Mouse (Mus musculus) liver, postnatal 0 days (tissue): ENCODE measurements around the gene Rack1. TPM values are rescaled to one million over a fixed set of nuclear protein-coding genes. Genes with fewer than 3 reads are reported as not detected.
A peak's percentile ranks its signal among the peaks of the same experiment; 100 is the strongest.

Experiments
- ATAC-seq: fragments of 200-750 bp; cut with Nextera tagmentation; 2 replicates; pipeline ENCODE4 v1.8.0; 2017; ENCODE audit warnings: mild to moderate bottlenecking, moderate library complexity
- DNase-seq: peaks from one replicate; pipeline ENCODE4 v3.0.0-alpha.2; 2016
- H3K27ac ChIP-seq: fragments of 300-500 bp; sonication (generic); 2 replicates; pipeline ENCODE4 v1.5.1; 2014; ENCODE audit warnings: antibody characterized with exemption, moderate library complexity, mild to moderate bottlenecking, low read depth
- H3K27me3 ChIP-seq: fragments of 300-500 bp; sonication (generic); 2 replicates; pipeline ENCODE4 v1.6.1; 2014; ENCODE audit warnings: low read length, control low read depth, mixed read lengths; ENCODE audit not compliant: insufficient read depth
- H3K36me3 ChIP-seq: fragments of 300-500 bp; sonication (generic); replicated peaks from 2 replicates; pipeline ENCODE4 v1.6.1; 2014; ENCODE audit warnings: mild to moderate bottlenecking, control low read depth, low read length, moderate library complexity, mixed read lengths; ENCODE audit not compliant: insufficient read depth
- H3K4me1 ChIP-seq: fragments of 300-500 bp; sonication (generic); 2 replicates; pipeline ENCODE4 v1.6.1; 2014; ENCODE audit warnings: antibody characterized with exemption, mild to moderate bottlenecking, control low read depth; ENCODE audit not compliant: insufficient read depth
- H3K4me2 ChIP-seq: fragments of 300-500 bp; sonication (generic); 2 replicates; pipeline ENCODE4 v1.6.1; 2014; ENCODE audit warnings: low read depth, mild to moderate bottlenecking, low read length, moderate library complexity, mixed read lengths
- H3K4me3 ChIP-seq: fragments of 300-500 bp; sonication (generic); 2 replicates; pipeline ENCODE4 v1.5.1; 2014; ENCODE audit warnings: low read depth, low read length
- H3K9ac ChIP-seq: fragments of 300-500 bp; sonication (generic); replicated peaks from 2 replicates; pipeline ENCODE4 v1.6.1; 2014; ENCODE audit warnings: mild to moderate bottlenecking, moderate library complexity
- H3K9me3 ChIP-seq: fragments of 300-500 bp; sonication (generic); 2 replicates; pipeline ENCODE4 v1.6.1; 2016; ENCODE audit warnings: mild to moderate bottlenecking, control low read depth, low read length, mixed read lengths
- CTCF ChIP-seq: sonication (generic); IDR thresholded peaks from 2 replicates; pipeline ENCODE4 v1.5.1; 2016; ENCODE audit warnings: antibody characterized with exemption, low read depth
- EP300 ChIP-seq: IDR thresholded peaks from 2 replicates; pipeline ENCODE4 v1.6.1; 2016; ENCODE audit warnings: antibody characterized with exemption, low read depth, mild to moderate bottlenecking
- WGBS: fragments of 180-500 bp; shearing (Covaris S2); extraction: QIAGEN DNeasy Blood & Tissue Kit; methylation state at CpG from one replicate; pipeline ENCODE4 v1.1.7; 2014; ENCODE audit not compliant: insufficient replicate concordance; 5-methylcytosine and 5-hydroxymethylcytosine counted together
- polyA plus RNA-seq: library from polyadenylated mRNA; unstranded; fragments of >200 nt; fragmentation: Nextera tagmentation; extraction: Ambion mirVana; gene quantifications from 2 replicates; pipeline ENCODE4 v1.2.1, GENCODE M21; 2015

The Rack1 gene
- polyA plus RNA-seq, 1 experiment from 2014 or later, result 398 TPM

- Histone ChIP-seq H3K36me3 (peaks cover 28% of the 10 kb centered on the region), H3K4me1 (peaks cover 36% of the 10 kb centered on the region), H3K4me2 (peak overlapping the region; percentile 85), H3K27ac (peak overlapping the region; percentile 97), H3K9ac (peak overlapping the region; percentile 68), H3K9me3 (no peaks in the 10 kb centered on the region), H3K4me3 (peak overlapping the region; percentile 74), H3K27me3 (no peaks in the 10 kb centered on the region)
- DNase-seq (no peak), ATAC-seq (peak; percentile 9)
- 3% methylated on average over 18 of the region's 18 CpGs for WGBS
- TF ChIP-seq EP300, result no peak
- no peak for TF ChIP-seq CTCF
Observed at GRCm38 (mm10) chr11:48798984-48799920, 880 bp upstream of the Rack1 start.

GRCm38 (mm10) chr11:48801831-48802772, 2.0 kb downstream of the Rack1 start:
- TF ChIP-seq CTCF (no peak), EP300 (no peak)
- peak overlapping the region; percentile 85 for H3K4me2 ChIP-seq
- no peak overlapping the region for H3K27ac ChIP-seq
- H3K9me3 ChIP-seq, result no peaks in the 10 kb centered on the region
- 59% methylated on average over 17 of the region's 17 CpGs for WGBS
- H3K4me1 ChIP-seq, result peaks cover 33% of the 10 kb centered on the region
- peaks cover 57% of the 10 kb centered on the region for H3K36me3 ChIP-seq
- ATAC-seq, result no peak
- no peaks in the 10 kb centered on the region for H3K27me3 ChIP-seq
- peak overlapping the region; percentile 68 for H3K9ac ChIP-seq
- peak overlapping the region; percentile 74 for H3K4me3 ChIP-seq
- DNase-seq, result no peak

- H3K27ac ChIP-seq, result no peak overlapping the region
- H3K4me2 ChIP-seq, result no peak overlapping the region
- no peaks in the 10 kb centered on the region for H3K9me3 ChIP-seq
- TF ChIP-seq CTCF, result no peak
- no peak for TF ChIP-seq EP300
- H3K36me3 ChIP-seq, result peaks cover 75% of the 10 kb centered on the region
- DNase-seq (no peak), ATAC-seq (no peak)
- H3K9ac ChIP-seq, result no peak overlapping the region
- peaks cover 17% of the 10 kb centered on the region for H3K4me1 ChIP-seq
- no peak overlapping the region for H3K4me3 ChIP-seq
- 92% methylated on average over 2 of the region's 2 CpGs for WGBS
- H3K27me3 ChIP-seq, result no peaks in the 10 kb centered on the region
Observed at GRCm38 (mm10) chr11:48803988-48804387, 3.9 kb downstream of the Rack1 start.

- H3K4me3 ChIP-seq, result no peak overlapping the region
- H3K9ac ChIP-seq, result no peak overlapping the region
- H3K27ac ChIP-seq, result no peak overlapping the region
- no peak for ATAC-seq
- DNase-seq, result no peak
- H3K4me1 ChIP-seq, result peaks cover 16% of the 10 kb centered on the region
- TF ChIP-seq EP300, result no peak
- TF ChIP-seq CTCF, result no peak
- no peaks in the 10 kb centered on the region for H3K9me3 ChIP-seq
- no peaks in the 10 kb centered on the region for H3K27me3 ChIP-seq
- 77% methylated on average over 2 of the region's 2 CpGs for WGBS
- peaks cover 83% of the 10 kb centered on the region for H3K36me3 ChIP-seq
- no peak overlapping the region for H3K4me2 ChIP-seq
Observed at GRCm38 (mm10) chr11:48804922-48805321, 4.8 kb downstream of the Rack1 start.

GRCm38 (mm10) chr11:48806856-48807562, 6.9 kb downstream of the Rack1 start:
- Histone ChIP-seq H3K4me2 (no peak overlapping the region), H3K9ac (no peak overlapping the region), H3K4me3 (no peak overlapping the region), H3K4me1 (peaks cover 11% of the 10 kb centered on the region), H3K9me3 (no peaks in the 10 kb centered on the region), H3K27ac (no peak overlapping the region), H3K36me3 (peaks cover 96% of the 10 kb centered on the region), H3K27me3 (no peaks in the 10 kb centered on the region)
- TF ChIP-seq EP300 (no peak), CTCF (no peak)
- ATAC-seq, result 0 out of 2 replicates have a peak, but pooled peaks have one; percentile 18
- no peak for DNase-seq
- WGBS, result 67% methylated on average over 21 of the region's 21 CpGs
